Mouse (Mus musculus) embryonic facial prominence, embryonic 14.5 days (tissue): ENCODE measurements around the gene Dgka. TPM values are rescaled to one million over a fixed set of nuclear protein-coding genes. Genes with fewer than 3 reads are reported as not detected.

Source experiments
- ATAC-seq: fragments of 200-750 bp; cut with Nextera tagmentation; 2 replicates; pipeline ENCODE4 v1.8.0; 2017; ENCODE audit warnings: low read depth, moderate number of reproducible peaks, moderate TSS enrichment
- DNase-seq: peaks from one replicate; pipeline ENCODE4 v3.0.0-alpha.2; 2015; ENCODE audit warnings: low spot score
- H3K27ac ChIP-seq: fragments of 300-500 bp; sonication (generic); replicated peaks from 2 replicates; pipeline ENCODE4 v1.5.1; 2014; ENCODE audit warnings: low read depth, mild to moderate bottlenecking, low read length, moderate library complexity
- H3K27me3 ChIP-seq: fragments of 300-500 bp; sonication (generic); replicated peaks from 2 replicates; pipeline ENCODE4 v1.6.1; 2014; ENCODE audit warnings: low read length; ENCODE audit not compliant: control insufficient read depth, insufficient read depth
- H3K36me3 ChIP-seq: fragments of 300-500 bp; sonication (generic); 2 replicates; pipeline ENCODE4 v1.6.1; 2014; ENCODE audit warnings: low read length, mixed read lengths; ENCODE audit not compliant: control insufficient read depth, insufficient read depth
- H3K4me1 ChIP-seq: fragments of 300-500 bp; sonication (generic); 2 replicates; pipeline ENCODE4 v1.6.1; 2014; ENCODE audit warnings: antibody characterized with exemption, low read length; ENCODE audit not compliant: control insufficient read depth, insufficient read depth
- H3K4me2 ChIP-seq: fragments of 300-500 bp; sonication (generic); 2 replicates; pipeline ENCODE4 v1.6.1; 2014; ENCODE audit warnings: low read depth, mild to moderate bottlenecking, low read length, moderate library complexity, mixed read lengths
- H3K4me3 ChIP-seq: fragments of 300-500 bp; sonication (generic); 2 replicates; pipeline ENCODE4 v1.5.1; 2014; ENCODE audit warnings: low read depth, mild to moderate bottlenecking, low read length
- H3K9ac ChIP-seq: fragments of 300-500 bp; sonication (generic); 2 replicates; pipeline ENCODE4 v1.6.1; 2014; ENCODE audit warnings: low read depth, mild to moderate bottlenecking, low read length, moderate library complexity, mixed read lengths
- H3K9me3 ChIP-seq: fragments of 300-500 bp; sonication (generic); 2 replicates; pipeline ENCODE4 v1.6.1; 2016; ENCODE audit warnings: low read length; ENCODE audit not compliant: control insufficient read depth
- WGBS: fragments of 180-500 bp; shearing (Covaris S2); extraction: QIAGEN DNeasy Blood & Tissue Kit; methylation state at CpG from one replicate; pipeline ENCODE4 v1.1.7; 2014; 5-methylcytosine and 5-hydroxymethylcytosine counted together
- polyA plus RNA-seq: library from polyadenylated mRNA; unstranded; fragments of >200 nt; fragmentation: Nextera tagmentation; extraction: Ambion mirVana; gene quantifications from 2 replicates; pipeline ENCODE4 v1.2.1, GENCODE M21; 2014

The Dgka gene
- 16.7 and 17.0 TPM in 2 replicates for polyA plus RNA-seq

DNA sequence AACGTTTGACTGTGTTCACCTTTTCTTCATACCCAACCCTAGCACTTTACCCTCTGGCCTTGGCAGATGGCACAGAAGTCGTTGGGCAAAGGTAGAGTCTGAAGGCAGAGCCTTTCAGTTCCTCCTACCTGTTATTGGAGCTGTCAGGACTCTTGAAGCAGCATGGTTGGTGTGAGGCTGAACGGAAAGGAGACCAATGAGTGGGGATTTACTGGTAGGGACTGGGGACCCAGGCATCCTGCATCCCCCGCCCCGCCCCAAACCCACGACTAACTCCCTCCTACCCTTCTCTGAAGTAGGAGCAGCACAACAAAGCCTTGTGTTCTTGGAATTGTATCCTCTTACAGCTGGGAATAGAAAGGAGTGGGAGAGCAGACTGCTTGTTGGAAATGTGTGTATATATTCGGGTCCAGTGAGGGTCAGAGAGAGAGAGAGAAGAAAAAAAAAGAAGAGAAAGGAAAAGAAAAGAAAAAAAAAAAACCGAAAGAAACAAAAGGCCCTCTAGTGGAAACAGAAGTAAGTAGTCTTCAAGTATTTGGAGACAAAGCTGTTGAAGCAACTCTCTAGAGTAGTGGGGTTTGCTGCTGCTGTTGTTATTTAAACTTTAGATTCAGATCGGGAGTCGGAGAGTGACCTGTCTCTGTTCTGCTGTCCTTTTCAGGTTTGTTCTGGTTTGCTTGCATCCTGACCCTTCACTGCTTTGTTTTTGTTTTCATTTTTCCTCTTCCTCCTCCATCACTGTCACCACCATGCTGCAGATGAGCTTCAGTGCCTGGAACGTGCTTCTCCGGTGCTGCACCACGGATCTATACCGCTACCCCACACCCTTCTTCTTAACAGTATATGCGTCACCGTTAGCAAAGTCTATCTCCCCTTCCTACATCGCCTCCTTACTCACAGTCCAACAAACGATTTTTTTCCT, at the start of gene Dgka:
Gene Dgka (minus strand): TSS at position 176 of the 922 bp plus-strand sequence.
- peaks cover 25% of the 10 kb centered on the region; the same call in 1 of the 2 replicates for H3K4me1 ChIP-seq
- ATAC-seq (no peak), DNase-seq (peak; percentile 41)
- H3K27me3 ChIP-seq, result no peaks in the 10 kb centered on the region
- peak within 1 kb of the TSS; percentile 75 for H3K27ac ChIP-seq
- H3K36me3 ChIP-seq, result no peaks in the 10 kb centered on the region
- 22% methylated on average over 18 of the region's 18 CpGs for WGBS
- H3K9ac ChIP-seq, result peak within 1 kb of the TSS; percentile 74
- H3K4me2 ChIP-seq, result peak within 1 kb of the TSS; percentile 80
- H3K4me3 ChIP-seq, result peak within 1 kb of the TSS; percentile 59
- no peaks in the 10 kb centered on the region for H3K9me3 ChIP-seq

DNA sequence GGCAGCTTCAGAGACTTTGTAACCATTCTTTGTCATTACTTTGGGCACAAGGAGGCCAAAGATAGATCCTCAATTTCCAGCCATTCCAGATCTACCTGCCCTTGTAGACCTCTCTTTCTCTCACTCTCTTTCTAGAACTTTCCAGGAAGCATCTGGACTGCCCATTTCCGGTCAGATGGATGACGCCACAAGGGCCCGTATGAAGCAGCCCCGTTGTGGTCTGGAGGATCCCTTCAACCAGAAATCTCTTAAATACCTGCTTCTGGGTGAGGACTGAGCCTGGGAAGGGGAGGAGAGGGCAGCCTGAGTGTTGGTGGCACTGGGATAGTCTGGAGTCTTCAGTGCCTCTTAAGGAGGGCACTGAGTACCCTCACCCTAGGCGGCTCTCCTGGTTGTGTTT, 49.7 kb upstream of the Dgka start:
- Histone ChIP-seq H3K4me3 (no peak overlapping the region), H3K9me3 (no peaks in the 10 kb centered on the region), H3K27me3 (no peaks in the 10 kb centered on the region), H3K9ac (no peak overlapping the region), H3K4me1 (no peaks in the 10 kb centered on the region), H3K36me3 (0 out of 2 replicates have a peak, but pooled peaks cover 17% of the 10 kb centered on the region), H3K4me2 (no peak overlapping the region), H3K27ac (no peak overlapping the region)
- 80% methylated on average over 5 of the region's 5 CpGs for whole genome bisulfite sequencing
- ATAC-seq (no peak), DNase-seq (no peak)

DNA sequence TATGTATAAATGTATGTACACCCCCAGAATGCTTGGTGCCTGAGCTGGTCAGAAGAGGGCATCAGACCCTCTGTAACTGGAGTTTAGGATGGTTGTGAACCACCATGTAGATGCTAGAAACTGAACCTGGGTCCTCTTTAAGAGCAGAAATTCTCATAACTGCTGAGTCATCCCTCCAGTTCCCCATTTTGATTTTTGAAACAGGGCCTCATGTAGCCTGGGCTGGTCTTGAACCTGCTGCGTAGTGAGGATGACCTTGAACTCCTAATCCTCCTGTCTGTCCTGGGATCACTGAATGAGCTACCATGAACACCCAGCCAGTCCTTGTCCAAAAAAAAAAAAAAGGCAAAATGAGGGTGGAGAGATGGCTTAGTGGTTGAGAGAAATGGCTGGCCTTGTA, 48.6 kb upstream of the Dgka start:
- H3K9me3 ChIP-seq, result no peaks in the 10 kb centered on the region

DNA sequence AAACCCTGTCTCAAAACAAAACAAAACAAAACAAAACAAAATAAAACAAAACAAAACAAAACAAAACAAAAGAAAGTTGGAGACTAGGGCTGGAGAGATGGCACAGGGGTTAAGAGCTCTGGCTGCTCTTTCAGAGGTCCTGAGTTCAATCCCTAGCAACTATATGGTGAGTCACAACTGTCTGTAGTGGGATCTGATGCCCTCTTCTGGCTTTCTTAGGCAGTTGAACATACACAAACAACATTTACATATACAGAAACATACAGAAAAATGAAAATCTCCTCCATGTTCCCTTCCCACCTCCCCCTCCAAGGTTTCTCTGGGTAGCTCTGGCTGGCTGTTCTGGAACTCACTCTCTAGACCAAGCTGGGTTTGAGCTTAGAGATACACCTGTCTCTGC, 47.4 kb upstream of the Dgka start:
- Histone ChIP-seq H3K4me1 (no peaks in the 10 kb centered on the region), H3K27me3 (no peaks in the 10 kb centered on the region), H3K9ac (no peak overlapping the region), H3K36me3 (no peaks in the 10 kb centered on the region), H3K4me2 (no peak overlapping the region), H3K9me3 (no peaks in the 10 kb centered on the region), H3K4me3 (no peak overlapping the region), H3K27ac (no peak overlapping the region)
- ATAC-seq (no peak), DNase-seq (no peak)

More for the DNA sequence above, 48.6 kb upstream of the Dgka start:
- Histone ChIP-seq H3K4me1 (no peaks in the 10 kb centered on the region), H3K4me2 (no peak overlapping the region), H3K4me3 (no peak overlapping the region), H3K36me3 (0 out of 2 replicates have a peak, but pooled peaks cover 8% of the 10 kb centered on the region), H3K27me3 (no peaks in the 10 kb centered on the region), H3K27ac (no peak overlapping the region), H3K9ac (no peak overlapping the region)
- ATAC-seq, result no peak
- no peak for DNase-seq
- 92% methylated on average over 1 of the region's 1 CpGs for WGBS

DNA sequence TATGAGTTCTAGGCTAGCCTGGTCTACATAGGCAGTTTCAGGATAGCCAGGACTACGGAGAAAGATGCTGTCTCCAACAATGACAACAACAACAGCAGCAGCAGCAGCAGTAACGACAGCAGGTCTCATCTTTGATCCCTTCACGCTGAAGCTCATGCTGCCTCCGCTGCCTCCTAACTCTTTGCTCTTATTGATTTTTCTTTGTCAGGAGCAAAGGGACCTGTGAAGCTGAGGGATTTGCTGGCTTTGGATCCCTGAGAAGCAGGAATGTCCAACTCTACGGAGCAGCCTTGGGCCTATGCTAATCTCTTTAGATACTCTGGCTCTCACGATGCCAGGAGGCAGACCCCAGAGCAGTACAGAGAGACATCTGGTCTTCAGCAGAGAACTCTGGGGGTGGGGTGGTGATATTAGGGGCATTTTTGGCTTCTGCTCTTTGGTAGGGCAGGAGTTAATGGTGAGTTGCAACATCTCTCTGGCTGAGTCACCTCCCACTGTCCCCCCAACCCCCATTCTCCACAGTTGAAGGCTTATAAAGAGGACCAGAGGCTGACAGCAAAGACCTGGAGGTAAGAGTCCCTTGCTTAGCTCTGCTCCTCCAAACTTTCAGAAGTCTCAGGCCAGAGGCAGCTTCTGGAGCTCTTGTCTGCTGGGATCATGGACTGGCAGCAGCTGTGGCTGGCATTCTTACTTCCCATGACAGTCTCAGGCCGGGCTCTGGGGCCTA, 45.9 kb upstream of the Dgka start, which contains the start of gene Mmp19:
Gene Mmp19 (plus strand): TSS at position 513 of the 727 bp plus-strand sequence.
- Histone ChIP-seq H3K4me3 (no peak within 1 kb of the TSS), H3K36me3 (no peaks in the 10 kb centered on the region), H3K27me3 (no peaks in the 10 kb centered on the region), H3K9me3 (no peaks in the 10 kb centered on the region), H3K9ac (no peak within 1 kb of the TSS), H3K27ac (no peak within 1 kb of the TSS), H3K4me1 (no peaks in the 10 kb centered on the region), H3K4me2 (no peak within 1 kb of the TSS)
- no peak for DNase-seq
- WGBS, result 65% methylated on average over 7 of the region's 7 CpGs
- no peak for ATAC-seq

DNA sequence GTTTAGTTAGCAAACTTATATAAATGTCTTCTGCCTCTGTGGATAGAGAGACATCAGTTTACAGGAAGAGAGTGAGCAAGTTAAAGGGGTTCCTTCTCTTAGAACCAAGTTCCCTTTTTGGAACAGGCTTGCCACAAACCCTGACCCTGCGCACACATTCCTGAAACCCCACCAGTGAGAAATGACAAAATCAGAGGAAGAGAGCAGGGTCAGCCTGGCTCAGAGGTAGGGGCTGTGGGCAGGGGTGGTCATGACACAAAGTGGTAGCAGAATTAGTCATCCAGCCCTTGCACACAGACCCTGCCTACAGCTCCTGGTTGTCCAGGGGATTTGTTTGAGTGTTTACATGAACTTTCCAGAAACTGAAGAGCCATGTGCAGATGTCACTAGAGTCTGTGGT, 35.5 kb upstream of the Dgka start:
- Histone ChIP-seq H3K36me3 (no peaks in the 10 kb centered on the region), H3K9ac (no peak overlapping the region), H3K27ac (no peak overlapping the region; the same call in 1 of the 2 replicates), H3K9me3 (peaks cover 13% of the 10 kb centered on the region), H3K4me2 (no peak overlapping the region), H3K27me3 (no peaks in the 10 kb centered on the region), H3K4me1 (peaks cover 8% of the 10 kb centered on the region; the same call in 1 of the 2 replicates), H3K4me3 (no peak overlapping the region)
- ATAC-seq, result no peak
- no peak for DNase-seq
- WGBS, result 86% methylated on average over 1 of the region's 1 CpGs

DNA sequence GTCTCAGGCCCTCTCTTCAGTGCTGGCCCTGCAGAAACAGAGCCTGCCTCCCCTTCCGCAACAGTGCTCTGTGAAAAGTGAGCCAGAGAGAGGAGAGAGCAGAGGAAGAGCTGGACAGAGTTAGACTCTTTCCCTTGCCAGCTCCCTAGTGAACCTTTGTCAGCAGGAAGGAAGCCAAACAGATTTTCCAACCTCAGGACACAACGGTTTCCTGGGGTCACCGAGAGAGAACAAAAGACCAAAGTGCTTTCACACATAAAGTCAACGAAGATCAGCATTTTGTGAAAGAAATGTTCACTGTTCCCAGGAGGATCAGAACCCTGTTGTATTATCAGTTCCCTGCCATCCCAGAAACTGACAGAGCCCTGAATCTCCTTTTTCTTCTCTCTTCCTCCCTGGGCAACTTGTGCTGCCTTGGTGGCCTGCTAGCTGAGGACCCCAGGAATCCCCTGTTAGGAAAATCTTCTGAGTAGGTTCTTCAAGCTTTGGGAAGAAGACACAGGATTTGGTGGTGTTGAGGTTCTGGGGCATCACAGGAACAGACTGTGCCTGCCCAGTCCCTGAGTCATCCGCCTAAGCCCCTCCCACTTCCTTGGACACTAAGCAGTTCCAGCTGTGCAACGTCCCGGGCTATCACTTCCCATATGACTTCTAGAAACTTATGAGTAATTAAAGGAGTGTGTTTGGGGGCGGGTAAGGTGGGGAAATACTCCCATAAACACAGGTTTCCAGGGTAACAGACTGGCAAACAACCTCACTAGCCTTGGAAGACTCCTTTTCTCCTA, 34.5 kb upstream of the Dgka start:
- Histone ChIP-seq H3K9me3 (peaks cover 8% of the 10 kb centered on the region), H3K27me3 (no peaks in the 10 kb centered on the region), H3K4me3 (no peak overlapping the region), H3K36me3 (no peaks in the 10 kb centered on the region), H3K9ac (0 out of 2 replicates have a peak overlapping the region, but pooled peaks have one; percentile 28), H3K4me2 (0 out of 2 replicates have a peak overlapping the region, but pooled peaks have one; percentile 4), H3K27ac (peak overlapping the region; percentile 84), H3K4me1 (peaks cover 8% of the 10 kb centered on the region; the same call in 1 of the 2 replicates)
- WGBS, result 11% methylated on average over 8 of the region's 8 CpGs
- DNase-seq, result peak; percentile 89
- peak; percentile 94 for ATAC-seq

DNA sequence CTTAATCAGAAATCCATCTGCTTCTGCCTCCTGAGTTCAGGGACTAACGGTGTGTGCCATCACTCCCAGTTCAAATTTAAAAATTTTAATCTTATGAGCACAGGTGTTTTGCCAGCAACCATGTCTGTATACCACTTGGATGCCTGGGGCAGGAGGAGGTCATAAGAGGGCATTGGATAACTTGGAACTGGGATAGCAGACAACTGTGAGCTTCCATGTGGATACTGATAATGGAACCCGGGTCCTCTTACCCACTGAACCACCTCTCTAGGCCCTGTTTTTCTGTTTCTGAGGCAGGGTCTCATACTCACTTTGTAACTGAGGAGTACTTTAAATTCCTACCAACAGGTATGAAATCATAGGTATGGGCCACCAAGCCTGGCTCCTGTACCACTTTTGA, 33.8 kb upstream of the Dgka start:
- no peak overlapping the region for H3K4me3 ChIP-seq

More for the DNA sequence above, 33.8 kb upstream of the Dgka start:
- H3K27me3 ChIP-seq, result no peaks in the 10 kb centered on the region
- WGBS, result 87% methylated on average over 2 of the region's 2 CpGs
- no peak for DNase-seq
- no peak overlapping the region for H3K4me2 ChIP-seq
- H3K4me1 ChIP-seq, result peaks cover 8% of the 10 kb centered on the region; the same call in 1 of the 2 replicates
- no peaks in the 10 kb centered on the region for H3K36me3 ChIP-seq
- H3K9ac ChIP-seq, result no peak overlapping the region
- H3K27ac ChIP-seq, result peak overlapping the region; percentile 84
- no peak for ATAC-seq
- no peaks in the 10 kb centered on the region; the same call in 1 of the 2 replicates for H3K9me3 ChIP-seq
